Comparison of ENCODE assay signal across 9 mouse cellular contexts in genomic region chr2:152669639-152670484, GRCm38 (mm10). TPM values are rescaled to one million over a fixed set of nuclear protein-coding genes. Genes with fewer than 3 reads are reported as not detected.
DNase-seq lines count a peak whose midpoint lies in the region; ATAC-seq and TF ChIP-seq lines count a peak whose summit lies in the region.
"Had no signal": no experiment of that assay in that cellular context is flagged by ENCODE, and none has a peak within 500 bp of the region (broad histone marks: within the 10 kb centered on the region; RNA-seq: fewer than 3 reads in every experiment).

No protein-coding gene starts in this region.

- H3K4me3 ChIP-seq in left cerebral cortex, adult 2 months = peak overlapping the region; percentile 81
- H3K4me3 ChIP-seq in embryonic facial prominence, embryonic 15.5 days (replicated peaks) = peak overlapping the region; percentile 97
- H3K4me3 ChIP-seq in hindbrain, embryonic 15.5 days = peak overlapping the region; percentile 89
- H3K4me3 ChIP-seq in midbrain, embryonic 10.5 days = peak overlapping the region; percentile 99

- peak overlapping the region; percentile 58 for H3K4me2 ChIP-seq in embryonic facial prominence, embryonic 15.5 days (replicated peaks)
- H3K4me2 ChIP-seq in hindbrain, embryonic 15.5 days = peak overlapping the region; percentile 92

- peak overlapping the region; percentile 97 for H3K27ac ChIP-seq in left cerebral cortex, adult 2 months
- H3K27ac ChIP-seq in embryonic facial prominence, embryonic 15.5 days (replicated peaks) = peak overlapping the region; percentile 98
- H3K27ac ChIP-seq in hindbrain, embryonic 15.5 days (replicated peaks) = peak overlapping the region; percentile 97
- peak overlapping the region; percentile 98 for H3K27ac ChIP-seq in midbrain, embryonic 10.5 days (replicated peaks)

- peaks cover 43% of the 10 kb centered on the region for H3K4me1 ChIP-seq in embryonic facial prominence, embryonic 15.5 days
- H3K4me1 ChIP-seq in hindbrain, embryonic 15.5 days (replicated peaks) = peaks cover 41% of the 10 kb centered on the region
- peaks cover 37% of the 10 kb centered on the region for H3K4me1 ChIP-seq in midbrain, embryonic 10.5 days

- no peaks in the 10 kb centered on the region for H3K27me3 ChIP-seq in embryonic facial prominence, embryonic 15.5 days
- no peaks in the 10 kb centered on the region for H3K27me3 ChIP-seq in hindbrain, embryonic 15.5 days
- H3K27me3 ChIP-seq in midbrain, embryonic 10.5 days (ENCODE audit: low read depth, poor library complexity, severe bottlenecking) = no peaks in the 10 kb centered on the region

- ATAC-seq in embryonic facial prominence, embryonic 15.5 days (ENCODE audit: insufficient number of reproducible peaks, low FRiP score, low TSS enrichment, low read depth) = peak; percentile 82
- peak; percentile 76 for ATAC-seq in hindbrain, embryonic 15.5 days (ENCODE audit: low FRiP score, low read depth)

- TF ChIP-seq CTCF in left cerebral cortex, adult 2 months (IDR thresholded peaks at IDR 0.05) = no peak

- intact Hi-C loops in left cerebral cortex, adult 2 months (cut with DNase I) = loop anchor here (5.0 kb wide), 2 partner anchors 273 to 443 kb away; partner anchors contain the start of genes Csnk2a1 and Sox12

- peaks cover 10% of the 10 kb centered on the region for H3K36me3 ChIP-seq in embryonic facial prominence, embryonic 15.5 days
- H3K36me3 ChIP-seq in hindbrain, embryonic 15.5 days = peaks cover 11% of the 10 kb centered on the region
- H3K36me3 ChIP-seq in midbrain, embryonic 10.5 days = peaks cover 37% of the 10 kb centered on the region

- DNase-seq in left cerebral cortex, adult 2 months (ENCODE audit: extremely low spot score in 1 of 2, low spot score in 2 of 2) = no peak
- no peak for DNase-seq in left cerebral cortex, adult 9 months (ENCODE audit: low spot score in 2 of 2)
- DNase-seq in NIH3T3 (ENCODE audit: low read depth) = peak; percentile 66
- peak; percentile 78 for DNase-seq in midbrain, embryonic 10.5 days (ENCODE audit: low spot score)
- peak; percentile 20 to 24 for DNase-seq in thymus, postnatal 10 days (ENCODE audit: low spot score in 2 of 2)
- no peak for DNase-seq in T-cell, adult 2 months (ENCODE audit: low spot score)

- WGBS in embryonic facial prominence, embryonic 15.5 days = under 1% methylated on average over 46 of the region's 46 CpGs
- 0% methylated on average over 46 of the region's 46 CpGs for WGBS in hindbrain, embryonic 15.5 days
- WGBS in midbrain, embryonic 10.5 days = under 1% methylated on average over 46 of the region's 46 CpGs

- no peaks in the 10 kb centered on the region for H3K9me3 ChIP-seq in embryonic facial prominence, embryonic 15.5 days (replicated peaks)
- H3K9me3 ChIP-seq in hindbrain, embryonic 15.5 days = no peaks in the 10 kb centered on the region
- no peaks in the 10 kb centered on the region for H3K9me3 ChIP-seq in midbrain, embryonic 10.5 days (replicated peaks)

- peak overlapping the region; percentile 96 for H3K9ac ChIP-seq in embryonic facial prominence, embryonic 15.5 days
- H3K9ac ChIP-seq in hindbrain, embryonic 15.5 days = peak overlapping the region; percentile 90

RNA-seq across cellular contexts. Expression of gene H13, which starts 0.6 kb away (rescaled TPM):
- total RNA-seq in left cerebral cortex, adult 2 months (2021) = 10 to 100 TPM; 77.2 to 82.2 TPM
- polyA plus RNA-seq in embryonic facial prominence, embryonic 15.5 days (2015; fragmentation: Nextera tagmentation; extraction: Ambion mirVana) = 130 and 137 TPM in 2 replicates
- polyA plus RNA-seq in hindbrain, embryonic 15.5 days (2015; fragmentation: Nextera tagmentation; extraction: Ambion mirVana) = 166 and 177 TPM in 2 replicates
- 99.2 and 117 TPM in 2 replicates for polyA plus RNA-seq in midbrain, embryonic 10.5 days (2016; fragmentation: Nextera tagmentation; extraction: Ambion mirVana)

RNA-seq across cellular contexts. Expression of gene Mcts2, which starts 17.0 kb away (rescaled TPM):
- total RNA-seq in left cerebral cortex, adult 2 months (2021) = 10 to 100 TPM; 17.6 to 19.8 TPM
- 24.7 and 27.3 TPM in 2 replicates for polyA plus RNA-seq in embryonic facial prominence, embryonic 15.5 days (2015; fragmentation: Nextera tagmentation; extraction: Ambion mirVana)
- polyA plus RNA-seq in hindbrain, embryonic 15.5 days (2015; fragmentation: Nextera tagmentation; extraction: Ambion mirVana) = 32.6 and 37.3 TPM in 2 replicates
- 42.9 and 45.3 TPM in 2 replicates for polyA plus RNA-seq in midbrain, embryonic 10.5 days (2016; fragmentation: Nextera tagmentation; extraction: Ambion mirVana)

RNA-seq across cellular contexts. Expression of gene Rem1, which starts 43.1 kb away (rescaled TPM):
- total RNA-seq in left cerebral cortex, adult 2 months (2021) = under 1 TPM; 0.65 to 0.68 TPM
- polyA plus RNA-seq in embryonic facial prominence, embryonic 15.5 days (2015; fragmentation: Nextera tagmentation; extraction: Ambion mirVana) = 5.0 and 5.3 TPM in 2 replicates
- polyA plus RNA-seq in hindbrain, embryonic 15.5 days (2015; fragmentation: Nextera tagmentation; extraction: Ambion mirVana) = 0.52 and 0.72 TPM in 2 replicates
- polyA plus RNA-seq in midbrain, embryonic 10.5 days (2016; fragmentation: Nextera tagmentation; extraction: Ambion mirVana) = 0.26 and 0.33 TPM in 2 replicates
- total RNA-seq: hematopoietic stem cell, adult 5-6 weeks had no signal

RNA-seq across cellular contexts. Expression of gene Defb25, which starts 47.0 kb away (rescaled TPM):
- total RNA-seq in left cerebral cortex, adult 2 months (2021) = not detected
- polyA plus RNA-seq in embryonic facial prominence, embryonic 15.5 days (2015; fragmentation: Nextera tagmentation; extraction: Ambion mirVana) = 1.5 and 3.4 TPM in 2 replicates
- polyA plus RNA-seq in hindbrain, embryonic 15.5 days (2015; fragmentation: Nextera tagmentation; extraction: Ambion mirVana) = not detected in 2 replicates
- polyA plus RNA-seq in midbrain, embryonic 10.5 days (2016; fragmentation: Nextera tagmentation; extraction: Ambion mirVana) = not detected in 2 replicates
- total RNA-seq: hematopoietic stem cell, adult 5-6 weeks had no signal

Comparison
In these comparisons a context has a peak if more than half of its experiments do, and no peak if none do; other contexts are left out.
1. DNase-seq: peak in NIH3T3 (single experiment), midbrain, embryonic 10.5 days (single experiment) and thymus, postnatal 10 days (2 of 2); none in left cerebral cortex, adult 2 months (0 of 2), left cerebral cortex, adult 9 months (0 of 2) and T-cell, adult 2 months (single experiment).
2. Peak in every context shown above with its lines, with median percentiles within 50 percentile points of each other: H3K27ac ChIP-seq and H3K4me3 ChIP-seq.